Mouse (Mus musculus) neural tube, embryonic 11.5 days (tissue): ENCODE data around the gene Gmcl1. TPM values are rescaled to one million over a fixed set of nuclear protein-coding genes. Genes with fewer than 3 reads are reported as not detected.
A peak's percentile ranks its signal among the peaks of the same experiment; 100 is the strongest.

Source experiments
- ATAC-seq: fragments of 200-750 bp; cut with Nextera tagmentation; 2 replicates; pipeline ENCODE4 v1.8.0; 2017; ENCODE audit warnings: moderate number of reproducible peaks, mild to moderate bottlenecking, moderate TSS enrichment, moderate library complexity; ENCODE audit not compliant: insufficient read depth, low FRiP score, low TSS enrichment
- DNase-seq: peaks from one replicate; pipeline ENCODE4 v3.0.0-alpha.2; 2015; ENCODE audit warnings: low spot score
- H3K27ac ChIP-seq: fragments of 300-500 bp; sonication (generic); 2 replicates; pipeline ENCODE4 v1.5.1; 2014; ENCODE audit warnings: low read depth, mild to moderate bottlenecking, low read length
- H3K27me3 ChIP-seq: fragments of 300-500 bp; sonication (generic); 2 replicates; pipeline ENCODE4 v1.6.1; 2014; ENCODE audit warnings: mild to moderate bottlenecking, low read length, mixed read lengths; ENCODE audit not compliant: control insufficient read depth, insufficient read depth
- H3K36me3 ChIP-seq: fragments of 300-500 bp; sonication (generic); 2 replicates; pipeline ENCODE4 v1.6.1; 2014; ENCODE audit warnings: mild to moderate bottlenecking, low read length, moderate library complexity, mixed read lengths; ENCODE audit not compliant: control insufficient read depth, insufficient read depth
- H3K4me1 ChIP-seq: fragments of 300-500 bp; sonication (generic); 2 replicates; pipeline ENCODE4 v1.6.1; 2014; ENCODE audit warnings: low read length, mixed read lengths; ENCODE audit not compliant: control insufficient read depth, insufficient read depth
- H3K4me2 ChIP-seq: fragments of 300-500 bp; sonication (generic); 2 replicates; pipeline ENCODE4 v1.6.1; 2014; ENCODE audit warnings: low read depth, mild to moderate bottlenecking, moderate library complexity
- H3K4me3 ChIP-seq: fragments of 300-500 bp; sonication (generic); 2 replicates; pipeline ENCODE4 v1.5.1; 2014; ENCODE audit warnings: low read depth, low read length
- H3K9ac ChIP-seq: fragments of 300-500 bp; sonication (generic); 2 replicates; pipeline ENCODE4 v1.6.1; 2014; ENCODE audit warnings: mild to moderate bottlenecking, low read length
- H3K9me3 ChIP-seq: fragments of 300-500 bp; sonication (generic); 2 replicates; pipeline ENCODE4 v1.6.1; 2016; ENCODE audit warnings: low read length; ENCODE audit not compliant: control insufficient read depth
- WGBS: fragments of 180-500 bp; shearing (Covaris S2); extraction: QIAGEN DNeasy Blood & Tissue Kit; methylation state at CpG from one replicate; pipeline ENCODE4 v1.1.7; 2014; 5-methylcytosine and 5-hydroxymethylcytosine counted together
- polyA plus RNA-seq: library from polyadenylated mRNA; unstranded; fragments of >200 nt; fragmentation: Nextera tagmentation; extraction: Ambion mirVana; gene quantifications from 2 replicates; pipeline ENCODE4 v1.2.1, GENCODE M21; 2014

Gmcl1 gene
- polyA plus RNA-seq, 1 experiment from 2014 or later = 56.1 TPM

- ATAC-seq (no peak), DNase-seq (no peak)
- Histone ChIP-seq H3K4me2 (no peak overlapping the region), H3K36me3 (no peaks in the 10 kb centered on the region; the same call in none of the 2 replicates), H3K9ac (no peak overlapping the region), H3K4me3 (no peak overlapping the region), H3K4me1 (no peaks in the 10 kb centered on the region), H3K9me3 (no peaks in the 10 kb centered on the region), H3K27ac (no peak overlapping the region), H3K27me3 (no peaks in the 10 kb centered on the region)
- WGBS = 87% methylated on average over 4 of the region's 4 CpGs
Observed at GRCm38 (mm10) chr6:86708072-86708774, 25.0 kb downstream of the Gmcl1 start.

GRCm38 (mm10) chr6:86702577-86702976 is 30.6 kb downstream of the Gmcl1 start:
- Histone ChIP-seq H3K27me3 (no peaks in the 10 kb centered on the region), H3K4me3 (no peak overlapping the region), H3K9ac (no peak overlapping the region), H3K36me3 (peaks cover 6% of the 10 kb centered on the region), H3K9me3 (no peaks in the 10 kb centered on the region), H3K27ac (no peak overlapping the region), H3K4me2 (no peak overlapping the region), H3K4me1 (no peaks in the 10 kb centered on the region)
- DNase-seq = no peak
- ATAC-seq = no peak
- 94% methylated on average over 9 of the region's 9 CpGs for WGBS

- Histone ChIP-seq H3K27me3 (no peaks in the 10 kb centered on the region), H3K4me3 (no peak overlapping the region), H3K9me3 (no peaks in the 10 kb centered on the region), H3K36me3 (peaks cover 9% of the 10 kb centered on the region; the same call in 1 of the 2 replicates), H3K9ac (no peak overlapping the region), H3K4me2 (no peak overlapping the region), H3K27ac (no peak overlapping the region), H3K4me1 (no peaks in the 10 kb centered on the region)
- DNase-seq = no peak
- 84% methylated on average over 6 of the region's 6 CpGs for WGBS
- no peak for ATAC-seq
Observed at GRCm38 (mm10) chr6:86697903-86698302, 35.3 kb downstream of the Gmcl1 start.

- ATAC-seq (no peak), DNase-seq (no peak)
- Histone ChIP-seq H3K4me2 (no peak overlapping the region), H3K27ac (no peak overlapping the region), H3K9ac (no peak overlapping the region), H3K4me3 (no peak overlapping the region), H3K36me3 (peaks cover 7% of the 10 kb centered on the region), H3K4me1 (no peaks in the 10 kb centered on the region), H3K9me3 (no peaks in the 10 kb centered on the region), H3K27me3 (no peaks in the 10 kb centered on the region)
- 89% methylated on average over 10 of the region's 10 CpGs for WGBS
Observed at GRCm38 (mm10) chr6:86696213-86696612, 37.0 kb downstream of the Gmcl1 start.

GRCm38 (mm10) chr6:86694465-86694864 is 38.7 kb downstream of the Gmcl1 start:
- no peak overlapping the region for H3K27ac ChIP-seq
- H3K4me2 ChIP-seq = no peak overlapping the region
- no peak for ATAC-seq
- H3K27me3 ChIP-seq = no peaks in the 10 kb centered on the region
- no peaks in the 10 kb centered on the region for H3K4me1 ChIP-seq
- no peaks in the 10 kb centered on the region for H3K9me3 ChIP-seq
- no peak overlapping the region for H3K9ac ChIP-seq
- peaks cover 8% of the 10 kb centered on the region; the same call in 1 of the 2 replicates for H3K36me3 ChIP-seq
- H3K4me3 ChIP-seq = no peak overlapping the region
- DNase-seq = peak; percentile 56

GRCm38 (mm10) chr6:86689671-86690070 is 43.5 kb downstream of the Gmcl1 start:
- Histone ChIP-seq H3K27ac (no peak overlapping the region), H3K36me3 (peaks cover 5% of the 10 kb centered on the region; the same call in 1 of the 2 replicates), H3K4me2 (no peak overlapping the region), H3K9ac (no peak overlapping the region), H3K4me3 (no peak overlapping the region), H3K4me1 (no peaks in the 10 kb centered on the region), H3K9me3 (no peaks in the 10 kb centered on the region), H3K27me3 (no peaks in the 10 kb centered on the region)
- 95% methylated on average over 3 of the region's 3 CpGs for WGBS
- DNase-seq (no peak), ATAC-seq (no peak)

- H3K36me3 ChIP-seq = peaks cover 5% of the 10 kb centered on the region; the same call in 1 of the 2 replicates
- H3K4me1 ChIP-seq = no peaks in the 10 kb centered on the region; the same call in 1 of the 2 replicates
- H3K4me3 ChIP-seq = no peak overlapping the region
- H3K9ac ChIP-seq = no peak overlapping the region
- no peaks in the 10 kb centered on the region for H3K9me3 ChIP-seq
- WGBS = 77% methylated on average over 1 of the region's 1 CpGs
- H3K4me2 ChIP-seq = no peak overlapping the region
- H3K27me3 ChIP-seq = no peaks in the 10 kb centered on the region
- ATAC-seq (no peak), DNase-seq (no peak)
- H3K27ac ChIP-seq = no peak overlapping the region
Observed at GRCm38 (mm10) chr6:86686971-86687370, 46.2 kb downstream of the Gmcl1 start.

GRCm38 (mm10) chr6:86684655-86685011 is 48.5 kb downstream of the Gmcl1 start:
- Histone ChIP-seq H3K4me1 (no peaks in the 10 kb centered on the region; the same call in 1 of the 2 replicates), H3K27me3 (no peaks in the 10 kb centered on the region), H3K27ac (0 out of 2 replicates have a peak overlapping the region, but pooled peaks have one; percentile 49), H3K9me3 (no peaks in the 10 kb centered on the region), H3K4me3 (peak overlapping the region; percentile 80), H3K9ac (peak overlapping the region; percentile 73), H3K4me2 (peak overlapping the region; percentile 51), H3K36me3 (peaks cover 6% of the 10 kb centered on the region)
- 43% methylated on average over 12 of the region's 12 CpGs for WGBS
- DNase-seq (no peak), ATAC-seq (no peak)
